Mouse (Mus musculus) A20 (cell line): ENCODE data around the gene Hykk.

Experiments
- DNase-seq: peaks from one replicate; pipeline ENCODE4 v3.0.0-alpha.2; 2011; ENCODE audit warnings: low read depth, low spot score

Hykk gene

GRCm38 (mm10) chr9:54980674-54981073 lies 63.6 kb downstream of the Hykk start, which contains the start of gene Chrna5:
Gene Chrna5, plus strand, starts transcription at chr9:54980880.
- no peak for DNase-seq

- DNase-seq, result no peak
Measured at GRCm38 (mm10) chr9:54981291-54982191, 64.5 kb downstream of the Hykk start.

GRCm38 (mm10) chr9:54982401-54982800 lies 65.3 kb downstream of the Hykk start:
- DNase-seq, result no peak

- DNase-seq, result no peak
Measured at GRCm38 (mm10) chr9:54990362-54990761, 73.3 kb downstream of the Hykk start.

GRCm38 (mm10) chr9:54994381-54994780 lies 77.3 kb downstream of the Hykk start:
- no peak for DNase-seq

GRCm38 (mm10) chr9:54995645-54996044 lies 78.6 kb downstream of the Hykk start:
- no peak for DNase-seq
